Mouse (Mus musculus) CH12.LX (cell line): Measurements from ENCODE around the gene Etl4.

Experiments used
- CTCF ChIP-seq, 2 experiments: IDR thresholded peaks in 1 of 2; conservative IDR thresholded peaks in 1 of 2; 2 replicates each; pipeline ENCODE4 v1.5.1; 2011 to 2012; ENCODE audit warnings: low read depth in 2 of 2, low read length in 2 of 2, improper control_type of control experiment in 1 of 2, inconsistent platforms in 1 of 2, mild to moderate bottlenecking in 1 of 2, moderate library complexity in 1 of 2
- EP300 ChIP-seq: IDR thresholded peaks from 2 replicates; pipeline ENCODE4 v1.6.1; 2011; ENCODE audit warnings: low read length, improper control_type of control experiment
- JUND ChIP-seq: conservative IDR thresholded peaks from 2 replicates; pipeline ENCODE4 v1.6.1; 2011; ENCODE audit warnings: low read depth, low read length, improper control_type of control experiment
- KAT2A ChIP-seq: IDR thresholded peaks from 2 replicates; pipeline ENCODE4 v1.6.1; 2012; ENCODE audit warnings: low read length, improper control_type of control experiment, inconsistent platforms; ENCODE audit not compliant: insufficient replicate concordance
- POLR2A ChIP-seq: IDR thresholded peaks from 2 replicates; pipeline ENCODE4 v1.6.1; 2011; ENCODE audit warnings: low read depth, mild to moderate bottlenecking, improper control_type of control experiment, low read length
- POLR2AphosphoS2 ChIP-seq: IDR thresholded peaks from 2 replicates; pipeline ENCODE4 v1.6.1; 2011; ENCODE audit warnings: low read depth, low read length, improper control_type of control experiment

DNA sequence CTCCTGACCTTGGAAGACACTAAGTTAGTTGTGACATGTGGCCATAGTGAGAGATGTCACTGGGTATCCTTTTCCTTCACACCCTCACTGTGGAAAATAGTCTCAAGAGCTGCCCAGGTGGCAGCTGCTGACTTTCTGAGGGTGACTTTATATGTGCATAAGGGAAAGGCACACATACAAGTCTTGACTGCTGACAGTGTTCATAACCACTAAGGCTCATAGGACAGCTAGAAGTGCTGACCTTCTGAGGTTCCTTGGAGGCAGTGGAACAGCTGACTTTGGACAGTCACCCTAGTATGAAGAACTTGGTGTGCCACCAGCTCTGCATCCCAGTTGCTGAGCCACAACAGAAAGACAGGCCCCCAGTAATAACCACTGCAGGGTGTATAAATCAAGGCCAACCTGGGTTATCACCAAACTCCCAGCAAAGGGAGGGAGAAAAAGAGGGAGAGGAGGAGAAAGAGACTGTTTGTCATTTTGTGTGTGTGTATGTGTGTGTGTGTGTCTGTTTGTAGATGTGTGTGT lies 855.0 kb downstream of the Etl4 start:
- no peak for TF ChIP-seq CTCF (conservative IDR thresholded peaks at IDR 0.05 in 1 of 2, IDR thresholded peaks at IDR 0.05 in 1 of 2; ENCODE audit: low read depth in 2 of 2, low read length in 2 of 2)
- no peak for TF ChIP-seq EP300
- no peak for TF ChIP-seq KAT2A
- no peak for TF ChIP-seq POLR2A
- TF ChIP-seq POLR2AphosphoS2: no peak
- no peak for TF ChIP-seq JUND
